Mouse (Mus musculus): ENCODE measurements around the gene Pcdh7.

DNA sequence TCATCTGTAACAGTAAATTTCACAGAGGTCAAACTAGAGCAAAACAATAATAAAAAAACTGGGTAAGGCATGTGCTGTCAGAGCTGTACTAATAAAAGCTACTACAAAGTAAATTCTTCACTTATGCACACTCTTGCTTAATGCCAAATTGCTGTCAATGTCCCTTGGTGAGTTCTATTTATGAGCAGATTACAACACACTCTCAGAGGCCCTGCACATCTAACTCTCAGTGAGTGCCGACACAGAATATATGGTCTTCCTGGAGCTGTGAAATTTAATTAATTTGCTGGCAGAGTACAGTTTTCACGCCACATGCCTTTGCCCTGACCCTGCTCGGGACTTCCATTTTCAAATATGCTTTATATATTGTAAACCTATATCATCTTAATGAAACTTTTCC lies 227.7 kb downstream of the Pcdh7 start:
- TF ChIP-seq CTCF (IDR thresholded peaks at IDR 0.05; ENCODE audit: borderline replicate concordance, extremely low read depth, insufficient read depth, insufficient read length): no peak
- no peak for TF ChIP-seq POLR2A (IDR thresholded peaks at IDR 0.05; ENCODE audit: borderline replicate concordance, extremely low read depth, insufficient read depth, insufficient read length, poor library complexity, severe bottlenecking)

Measured in brain, embryonic 14.5 days (tissue).